Comparison of ENCODE assay signal across 8 mouse cellular contexts in genomic region chr13:23586099-23586939, GRCm38 (mm10). TPM values are rescaled to one million over a fixed set of nuclear protein-coding genes. Genes with fewer than 3 reads are reported as not detected.
DNase-seq lines count a peak whose midpoint lies in the region; ATAC-seq lines count a peak whose summit lies in the region.

No protein-coding gene starts in this region.

- H3K27ac ChIP-seq in hindbrain, embryonic 14.5 days = peak overlapping the region; percentile 95
- H3K27ac ChIP-seq in midbrain, embryonic 16.5 days (ENCODE audit: low read length) = peak overlapping the region; percentile 60

- no peak for ATAC-seq in megakaryocyte, adult 5-6 weeks (ENCODE audit: poor library complexity, severe bottlenecking)
- no peak for ATAC-seq in hindbrain, embryonic 14.5 days (ENCODE audit: low FRiP score)
- ATAC-seq in midbrain, embryonic 16.5 days = no peak

- peak; percentile 63 for DNase-seq in c-Kit-positive CD71-positive TER-119-positive erythroid progenitor cells, embryonic 14.5 days (ENCODE audit: low spot score)
- no peak for DNase-seq in hindbrain, embryonic 14.5 days (ENCODE audit: low spot score)
- DNase-seq in adrenal gland, adult 8-10 months = no peak
- DNase-seq in frontal cortex, postnatal 25 days (ENCODE audit: low spot score in 2 of 2) = no peak
- no peak for DNase-seq in layer of hippocampus, adult 9-10 months (ENCODE audit: low spot score)

- H3K4me2 ChIP-seq in hindbrain, embryonic 14.5 days (replicated peaks) = peak overlapping the region; percentile 95
- H3K4me2 ChIP-seq in midbrain, embryonic 16.5 days (ENCODE audit: low read length) = peak overlapping the region; percentile 91

- no peaks in the 10 kb centered on the region for H3K36me3 ChIP-seq in megakaryocyte, embryonic 14.5 days (replicated peaks; ENCODE audit: low read length)
- H3K36me3 ChIP-seq in hindbrain, embryonic 14.5 days (replicated peaks; ENCODE audit: control insufficient read depth, insufficient read depth) = no peaks in the 10 kb centered on the region
- no peaks in the 10 kb centered on the region for H3K36me3 ChIP-seq in midbrain, embryonic 16.5 days (ENCODE audit: control insufficient read depth, insufficient read depth, low read length)

- H3K4me3 ChIP-seq in megakaryocyte, embryonic 14.5 days (replicated peaks) = peak overlapping the region; percentile 90
- peak overlapping the region; percentile 47 for H3K4me3 ChIP-seq in hindbrain, embryonic 14.5 days (replicated peaks; ENCODE audit: low read length)
- H3K4me3 ChIP-seq in midbrain, embryonic 16.5 days (ENCODE audit: low read depth, low read length) = peak overlapping the region; percentile 24

- H3K9me3 ChIP-seq in megakaryocyte, embryonic 14.5 days = no peaks in the 10 kb centered on the region
- no peaks in the 10 kb centered on the region for H3K9me3 ChIP-seq in hindbrain, embryonic 14.5 days (ENCODE audit: control insufficient read depth, low read length)
- no peaks in the 10 kb centered on the region for H3K9me3 ChIP-seq in midbrain, embryonic 16.5 days (replicated peaks; ENCODE audit: control insufficient read depth, low read length, poor library complexity, severe bottlenecking)

- 1% methylated on average over 22 of the region's 22 CpGs for WGBS in hindbrain, embryonic 14.5 days
- 2% methylated on average over 22 of the region's 22 CpGs for WGBS in midbrain, embryonic 16.5 days

- H3K27me3 ChIP-seq in megakaryocyte, embryonic 14.5 days (replicated peaks) = no peaks in the 10 kb centered on the region
- no peaks in the 10 kb centered on the region for H3K27me3 ChIP-seq in hindbrain, embryonic 14.5 days (ENCODE audit: control insufficient read depth, insufficient read depth, low read length)
- no peaks in the 10 kb centered on the region for H3K27me3 ChIP-seq in midbrain, embryonic 16.5 days (ENCODE audit: control insufficient read depth, insufficient read depth, low read depth, low read length)

- peaks cover 68% of the 10 kb centered on the region for H3K4me1 ChIP-seq in megakaryocyte, embryonic 14.5 days
- peaks cover 36% of the 10 kb centered on the region for H3K4me1 ChIP-seq in hindbrain, embryonic 14.5 days (replicated peaks; ENCODE audit: control insufficient read depth, insufficient read depth, low read length)
- H3K4me1 ChIP-seq in midbrain, embryonic 16.5 days (ENCODE audit: control insufficient read depth, insufficient read depth, low read length) = peaks cover 24% of the 10 kb centered on the region

- peak overlapping the region; percentile 52 for H3K9ac ChIP-seq in hindbrain, embryonic 14.5 days
- H3K9ac ChIP-seq in midbrain, embryonic 16.5 days (ENCODE audit: low read depth, low read length) = peak overlapping the region; percentile 28; the same call in 1 of the 2 replicates

RNA-seq across cellular contexts. Expression of gene Hist1h4d, which starts 4.9 kb away (rescaled TPM):
- polyA plus RNA-seq in megakaryocyte, embryonic 14.5 days (2012; ENCODE audit: insufficient read depth, low replicate concordance) = 16.4 and 20.4 TPM in 2 replicates
- total RNA-seq in megakaryocyte, adult 5-6 weeks (2015) = 655 and 672 TPM in 2 replicates
- 1,182 and 1,443 TPM in 2 replicates for total RNA-seq in megakaryocyte, adult 5-6 weeks (2017)
- 29.1 and 37.2 TPM in 2 replicates for polyA plus RNA-seq in hindbrain, embryonic 14.5 days (2014; fragmentation: Nextera tagmentation; extraction: Ambion mirVana)
- polyA plus RNA-seq in midbrain, embryonic 16.5 days (2015; fragmentation: Nextera tagmentation; extraction: Ambion mirVana) = 21.8 and 27.6 TPM in 2 replicates
- total RNA-seq in adrenal gland, adult 8-10 months (2022) = 100 to 1,000 TPM; 116 to 151 (median 145) TPM

RNA-seq across cellular contexts. Expression of gene Hist1h3d, which starts 10.8 kb away (rescaled TPM):
- polyA plus RNA-seq in megakaryocyte, embryonic 14.5 days (2012; ENCODE audit: insufficient read depth, low replicate concordance) = 4.6 and 5.9 TPM in 2 replicates
- 150 and 159 TPM in 2 replicates for total RNA-seq in megakaryocyte, adult 5-6 weeks (2015)
- 86.3 and 96.3 TPM in 2 replicates for total RNA-seq in megakaryocyte, adult 5-6 weeks (2017)
- 1.4 and 2.2 TPM in 2 replicates for polyA plus RNA-seq in hindbrain, embryonic 14.5 days (2014; fragmentation: Nextera tagmentation; extraction: Ambion mirVana)
- 0.53 and 0.60 TPM in 2 replicates for polyA plus RNA-seq in midbrain, embryonic 16.5 days (2015; fragmentation: Nextera tagmentation; extraction: Ambion mirVana)
- 1 to 10 TPM; 2.9 to 4.8 (median 3.3) TPM for total RNA-seq in adrenal gland, adult 8-10 months (2022)

RNA-seq across cellular contexts. Expression of gene Hist1h2ad, which starts 12.1 kb away (rescaled TPM):
- 9.6 TPM in 1 of 2 replicates, not detected in the other for polyA plus RNA-seq in megakaryocyte, embryonic 14.5 days (2012; ENCODE audit: insufficient read depth, low replicate concordance)
- total RNA-seq in megakaryocyte, adult 5-6 weeks (2015) = 3.2 and 3.6 TPM in 2 replicates
- total RNA-seq in megakaryocyte, adult 5-6 weeks (2017) = 93.7 and 99.2 TPM in 2 replicates
- 0.77 TPM in 1 of 2 replicates, not detected in the other for polyA plus RNA-seq in hindbrain, embryonic 14.5 days (2014; fragmentation: Nextera tagmentation; extraction: Ambion mirVana)
- not detected in 2 replicates for polyA plus RNA-seq in midbrain, embryonic 16.5 days (2015; fragmentation: Nextera tagmentation; extraction: Ambion mirVana)
- 1 to 10 TPM; 4.8 to 9.8 (median 5.8) TPM for total RNA-seq in adrenal gland, adult 8-10 months (2022)

RNA-seq across cellular contexts. Expression of gene Hist1h2bf, which starts 12.3 kb away (rescaled TPM):
- polyA plus RNA-seq in megakaryocyte, embryonic 14.5 days (2012; ENCODE audit: insufficient read depth, low replicate concordance) = 7.6 and 73.0 TPM in 2 replicates
- 449 and 490 TPM in 2 replicates for total RNA-seq in megakaryocyte, adult 5-6 weeks (2015)
- total RNA-seq in megakaryocyte, adult 5-6 weeks (2017) = 736 and 744 TPM in 2 replicates
- 0.91 and 1.8 TPM in 2 replicates for polyA plus RNA-seq in hindbrain, embryonic 14.5 days (2014; fragmentation: Nextera tagmentation; extraction: Ambion mirVana)
- not detected in 2 replicates for polyA plus RNA-seq in midbrain, embryonic 16.5 days (2015; fragmentation: Nextera tagmentation; extraction: Ambion mirVana)
- 10 to 100 TPM; 18.7 to 29.5 (median 23.2) TPM for total RNA-seq in adrenal gland, adult 8-10 months (2022)

RNA-seq across cellular contexts. Expression of gene Hist1h2bg, which starts 15.1 kb away (rescaled TPM):
- 16.8 and 28.8 TPM in 2 replicates for polyA plus RNA-seq in megakaryocyte, embryonic 14.5 days (2012; ENCODE audit: insufficient read depth, low replicate concordance)
- total RNA-seq in megakaryocyte, adult 5-6 weeks (2015) = 325 and 384 TPM in 2 replicates
- total RNA-seq in megakaryocyte, adult 5-6 weeks (2017) = 1,715 and 1,721 TPM in 2 replicates
- polyA plus RNA-seq in hindbrain, embryonic 14.5 days (2014; fragmentation: Nextera tagmentation; extraction: Ambion mirVana) = 0.94 and 2.3 TPM in 2 replicates
- polyA plus RNA-seq in midbrain, embryonic 16.5 days (2015; fragmentation: Nextera tagmentation; extraction: Ambion mirVana) = 0.36 and 0.86 TPM in 2 replicates
- total RNA-seq in adrenal gland, adult 8-10 months (2022) = 10 to 100 TPM; 55.2 to 81.2 (median 75.0) TPM

Comparison
In these comparisons a context has a peak if more than half of its experiments do, and no peak if none do; other contexts are left out.
1. H3K4me3 ChIP-seq: peak in every context shown above with its lines; median percentile 90 in megakaryocyte, embryonic 14.5 days; 47 in hindbrain, embryonic 14.5 days; 24 in midbrain, embryonic 16.5 days.